Mouse (Mus musculus) CD8-positive naive resting alpha-beta T cell, adult 57 days (primary cell): Measurements from ENCODE around the gene Tmem252. TPM values are rescaled to one million over a fixed set of nuclear protein-coding genes. Genes with fewer than 3 reads are reported as not detected.

Experiments used
- total RNA-seq: library from RNA; stranded (reverse); gene quantifications from one replicate; pipeline ENCODE4 v1.2.4, GENCODE M21; 2023

Gene Tmem252
- not detected for total RNA-seq

GRCm38 (mm10) chr19:24673762-24674161, at the start of gene Tmem252:
TSS of gene Tmem252 (plus strand) at chr19:24674008.

Other genes starting within 250 kb of the Tmem252 start
- 30.7 TPM for gene Fam122a, start 196.7 kb upstream of the Tmem252 start, total RNA-seq
- 1.5 TPM for gene Pip5k1b, start 118.1 kb upstream of the Tmem252 start, total RNA-seq
- not detected for gene Pgm5, start 187.8 kb downstream of the Tmem252 start, total RNA-seq
- 33.9 TPM for gene Gm10053, start 201.7 kb downstream of the Tmem252 start, total RNA-seq
- not detected for gene Foxd4, start 227.2 kb downstream of the Tmem252 start, total RNA-seq